15 mouse cellular contexts compared by ENCODE assay signal in the genomic region with DNA sequence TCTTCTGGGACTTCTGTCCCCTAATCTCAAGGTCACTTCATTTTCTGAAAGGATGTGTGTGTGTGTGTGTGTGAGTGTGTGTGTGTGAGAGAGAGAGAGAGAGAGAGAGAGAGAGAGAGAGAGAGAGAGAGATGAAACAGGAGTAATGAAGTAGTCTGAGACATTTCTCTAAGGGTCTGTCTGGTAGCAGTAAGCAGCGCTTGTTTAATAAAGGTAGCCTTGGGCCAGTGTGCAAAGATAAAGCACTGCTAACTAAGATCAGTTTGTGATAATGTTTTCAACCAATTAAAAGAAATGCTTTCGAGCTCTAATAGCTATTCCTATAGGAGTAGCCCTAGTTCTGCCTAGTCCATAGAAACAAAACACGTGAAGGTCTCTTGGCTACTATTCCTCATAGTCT.
"Had no signal": no experiment of that assay in that cellular context is flagged by ENCODE, and none has a peak within 500 bp of the region (broad histone marks: within the 10 kb centered on the region; RNA-seq: fewer than 3 reads in every experiment).

No protein-coding gene starts in this region.

- H3K27ac ChIP-seq: neural tube, embryonic 13.5 days; stomach, embryonic 15.5 days; stomach, postnatal 0 days had no signal

- H3K27me3 ChIP-seq: neural tube, embryonic 13.5 days; stomach, embryonic 15.5 days had no signal

- H3K4me3 ChIP-seq: neural tube, embryonic 13.5 days; stomach, embryonic 15.5 days had no signal

- H3K4me1 ChIP-seq: neural tube, embryonic 13.5 days; stomach, embryonic 15.5 days had no signal

- H3K4me2 ChIP-seq: neural tube, embryonic 13.5 days; stomach, embryonic 15.5 days had no signal

- DNase-seq: retina, postnatal 1 day; right cerebral cortex, adult 18-20 months; right cerebral cortex, postnatal 14 days; right cerebral cortex, postnatal 25 days; right cerebral cortex, postnatal 4 days; spleen, adult 18-20 months; thymus, adult 18-20 months; thymus, adult 2 months; thymus, postnatal 14 days; thymus, postnatal 25 days; thymus, postnatal 36 days; thymus, postnatal 4 days had no signal

- H3K9ac ChIP-seq: neural tube, embryonic 13.5 days; stomach, embryonic 15.5 days had no signal

- H3K9me3 ChIP-seq: neural tube, embryonic 13.5 days; stomach, embryonic 15.5 days had no signal

- H3K36me3 ChIP-seq: neural tube, embryonic 13.5 days; stomach, embryonic 15.5 days had no signal
